Comparison of ENCODE assay signal across 27 mouse cellular contexts in the genomic region with DNA sequence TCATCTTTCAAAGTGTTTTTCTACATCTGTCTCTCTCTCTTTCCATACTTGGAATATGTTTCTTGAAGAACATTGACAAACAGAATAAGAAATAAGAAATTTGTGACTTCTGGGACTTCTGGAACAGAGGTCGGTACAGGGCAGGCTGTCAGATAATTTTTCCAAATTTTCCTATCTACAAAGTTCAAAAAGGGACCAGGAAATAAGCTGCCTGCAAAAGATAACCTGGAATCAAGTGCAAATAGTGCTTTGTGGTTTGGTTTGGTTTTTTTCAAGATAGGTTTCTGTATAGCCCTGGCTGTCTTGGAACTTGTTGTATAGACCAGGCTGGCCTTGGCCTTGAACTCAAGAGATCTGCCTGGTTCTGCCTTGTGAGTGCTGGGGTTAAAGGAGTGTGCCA.
"Had no signal": no experiment of that assay in that cellular context is flagged by ENCODE, and none has a peak within 500 bp of the region (broad histone marks: within the 10 kb centered on the region; RNA-seq: fewer than 3 reads in every experiment).

No protein-coding gene starts in this region.

- H3K27ac ChIP-seq: gastrocnemius, adult 2 months; heart, embryonic 10.5 days; hindbrain, embryonic 10.5 days; hindbrain, embryonic 12.5 days; hindbrain, embryonic 14.5 days; intestine, embryonic 15.5 days; layer of hippocampus, adult 2 months; limb, embryonic 13.5 days; limb, embryonic 15.5 days; liver, embryonic 12.5 days; liver, embryonic 14.5 days had no signal

- DNase-seq: gastrocnemius, adult 2 months; gastrocnemius, postnatal 10 days; gastrocnemius, postnatal 25 days; heart, adult 18-20 months; heart, postnatal 10 days; heart, postnatal 4 days; kidney, adult 18-20 months; kidney, adult 8-10 months; kidney, postnatal 10 days; kidney, postnatal 25 days; kidney, postnatal 4 days; layer of hippocampus, postnatal 36 days; left cerebral cortex, postnatal 4 days had no signal

- H3K9me3 ChIP-seq: heart, embryonic 10.5 days; heart, embryonic 12.5 days; hindbrain, embryonic 10.5 days; hindbrain, embryonic 12.5 days; intestine, embryonic 15.5 days; limb, embryonic 13.5 days; limb, embryonic 15.5 days; liver, embryonic 12.5 days had no signal

- H3K27me3 ChIP-seq: heart, embryonic 12.5 days; hindbrain, embryonic 12.5 days; intestine, embryonic 15.5 days; limb, embryonic 13.5 days; limb, embryonic 15.5 days; liver, embryonic 12.5 days had no signal

- H3K4me3 ChIP-seq: gastrocnemius, adult 2 months; heart, embryonic 10.5 days; heart, embryonic 12.5 days; hindbrain, embryonic 10.5 days; hindbrain, embryonic 12.5 days; intestine, embryonic 15.5 days; layer of hippocampus, adult 2 months; limb, embryonic 13.5 days; limb, embryonic 15.5 days; liver, embryonic 12.5 days had no signal

- ATAC-seq: hindbrain, embryonic 16.5 days; inflammation-experienced regulatory T-cells, adult 6 months; intestine, embryonic 15.5 days; intestine, postnatal 0 days; liver, embryonic 12.5 days had no signal

- H3K4me2 ChIP-seq: heart, embryonic 12.5 days; hindbrain, embryonic 12.5 days; hindbrain, embryonic 14.5 days; intestine, embryonic 15.5 days; limb, embryonic 13.5 days; limb, embryonic 15.5 days; liver, embryonic 12.5 days had no signal

- H3K36me3 ChIP-seq: heart, embryonic 12.5 days; hindbrain, embryonic 10.5 days; hindbrain, embryonic 12.5 days; intestine, embryonic 15.5 days; liver, embryonic 12.5 days had no signal

- H3K9ac ChIP-seq: heart, embryonic 12.5 days; hindbrain, embryonic 12.5 days; hindbrain, embryonic 14.5 days; intestine, embryonic 15.5 days; limb, embryonic 13.5 days; limb, embryonic 15.5 days; liver, embryonic 12.5 days; liver, embryonic 14.5 days had no signal

- H3K4me1 ChIP-seq: heart, embryonic 10.5 days; heart, embryonic 12.5 days; hindbrain, embryonic 10.5 days; hindbrain, embryonic 12.5 days; intestine, embryonic 15.5 days; limb, embryonic 13.5 days; limb, embryonic 15.5 days; liver, embryonic 12.5 days had no signal
